Mouse (Mus musculus): ENCODE data around the gene Esr2. TPM values are rescaled to one million over a fixed set of nuclear protein-coding genes. Genes with fewer than 3 reads are reported as not detected.
"Not testable (repeated sequence)": the region's sequence is repeated elsewhere in the genome, so short reads cannot be mapped to it uniquely, and the experiment has no call there.

The Esr2 gene
- polyA plus RNA-seq (2015; fragmentation: Nextera tagmentation; extraction: Ambion mirVana), result 0.30 and 0.34 TPM in 2 replicates

DNA sequence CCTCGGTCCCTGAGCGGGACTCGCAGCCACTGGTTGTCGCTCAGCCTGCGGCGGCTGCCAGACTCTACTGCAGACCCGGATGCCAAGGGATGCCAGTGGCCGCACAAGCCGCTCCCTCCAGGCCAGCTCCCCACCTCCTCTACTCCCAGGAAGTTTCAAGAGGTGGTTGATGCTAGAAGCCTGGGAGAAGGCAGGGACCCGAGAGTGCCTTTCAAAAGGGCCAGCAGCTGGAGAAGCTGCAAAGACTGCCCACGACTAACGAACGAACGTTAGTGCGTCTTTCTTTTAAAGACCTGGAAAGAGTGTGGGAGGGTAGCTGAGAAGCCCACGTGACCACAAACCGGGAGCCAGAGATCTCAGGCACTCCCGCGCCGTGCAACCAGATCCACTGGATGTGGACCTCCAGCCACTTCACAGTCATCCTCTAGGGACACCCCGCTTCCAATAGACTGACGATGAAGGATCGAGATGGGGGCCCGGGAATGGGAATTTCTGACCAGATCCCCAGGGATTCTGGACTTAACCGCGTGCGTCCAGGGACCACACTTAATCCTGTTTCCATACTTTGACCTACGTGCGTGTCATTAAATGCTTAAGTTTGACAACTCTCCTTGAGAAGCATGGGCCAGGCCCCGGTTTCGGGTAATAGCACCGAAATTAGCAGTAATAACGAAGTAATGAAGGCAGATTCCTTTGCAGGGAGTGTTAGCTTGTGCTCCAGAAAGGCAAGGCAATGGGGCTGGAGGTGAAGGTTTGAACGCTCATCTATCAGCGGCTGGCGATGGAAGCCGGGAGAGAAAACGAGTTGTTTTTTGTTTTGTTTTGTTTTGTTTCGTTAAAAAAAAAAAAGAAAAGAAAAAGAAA lies at the start of gene Esr2:
Gene Esr2, minus strand, starts transcription at position 260 of the 864 bp plus-strand sequence.
- Histone ChIP-seq H3K27ac (ENCODE audit: low read depth, low read length) (no peak within 1 kb of the TSS), H3K4me2 (ENCODE audit: low read length) (peak within 1 kb of the TSS; percentile 93), H3K4me1 (ENCODE audit: control insufficient read depth, insufficient read depth, low read depth, low read length) (peaks cover 8% of the 10 kb centered on the region; the same call in 1 of the 2 replicates), H3K4me3 (ENCODE audit: low read length) (peak within 1 kb of the TSS; percentile 52), H3K27me3 (replicated peaks; ENCODE audit: control insufficient read depth, insufficient read depth, low read length) (no peaks in the 10 kb centered on the region), H3K9ac (ENCODE audit: low read depth, low read length) (peak within 1 kb of the TSS; percentile 55), H3K36me3 (ENCODE audit: control insufficient read depth, insufficient read depth, low read length) (no peaks in the 10 kb centered on the region), H3K9me3 (ENCODE audit: control insufficient read depth, low read length) (no peaks in the 10 kb centered on the region)
- peak; percentile 80 for ATAC-seq
- under 1% methylated on average over 39 of the region's 39 CpGs for WGBS

DNA sequence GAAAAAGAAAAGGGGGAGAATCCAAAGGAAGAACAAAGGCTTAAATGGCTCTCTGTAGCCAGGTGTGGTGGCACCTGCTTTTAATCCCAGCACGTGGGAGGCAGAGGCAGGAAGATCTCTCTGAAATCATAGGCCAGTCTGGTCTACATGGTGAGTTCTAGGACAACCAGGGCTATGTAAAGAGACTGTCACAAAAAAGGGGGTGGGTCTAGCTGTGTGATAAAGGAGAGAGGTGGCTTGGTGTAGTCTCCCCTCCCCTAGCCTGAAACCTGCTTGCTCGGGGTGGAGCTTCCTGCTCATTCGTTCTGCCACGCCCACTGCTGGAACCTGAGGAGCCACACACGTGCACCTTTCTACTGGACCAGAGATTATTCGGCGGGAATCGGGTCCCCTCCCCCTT lies 45.0 kb upstream of the Esr2 start:
- H3K27ac ChIP-seq (ENCODE audit: low read depth, low read length); H3K9ac ChIP-seq (ENCODE audit: low read depth, low read length); H3K27me3 ChIP-seq (replicated peaks; ENCODE audit: control insufficient read depth, insufficient read depth, low read length); H3K4me2 ChIP-seq (ENCODE audit: low read length); H3K9me3 ChIP-seq (ENCODE audit: control insufficient read depth, low read length); H3K36me3 ChIP-seq (ENCODE audit: control insufficient read depth, insufficient read depth, low read length); H3K4me3 ChIP-seq (ENCODE audit: low read length); H3K4me1 ChIP-seq (ENCODE audit: control insufficient read depth, insufficient read depth, low read depth, low read length); ATAC-seq: not testable (repeated sequence)
- WGBS, result 66% methylated on average over 2 of the region's 8 CpGs

DNA sequence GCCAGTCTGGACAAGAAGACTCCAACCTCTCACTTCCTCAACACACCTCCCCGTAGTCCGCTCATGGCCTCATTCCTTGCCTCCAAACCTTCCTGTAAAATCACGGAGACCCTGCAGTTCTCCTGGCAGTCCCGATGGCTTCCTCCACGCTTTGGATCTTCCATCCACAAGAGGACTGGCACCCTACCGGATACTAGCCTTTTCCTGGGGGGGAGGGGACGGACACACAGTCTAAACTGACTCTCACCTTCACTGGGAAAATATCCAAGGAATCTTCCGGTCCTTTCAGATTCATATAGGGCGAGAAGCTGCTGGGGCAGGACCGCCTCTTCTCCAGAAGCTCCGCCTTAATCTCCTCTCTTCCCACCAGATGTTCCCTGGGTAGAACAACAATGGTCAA lies 39.7 kb upstream of the Esr2 start:
- H3K4me1 ChIP-seq (ENCODE audit: control insufficient read depth, insufficient read depth, low read depth, low read length), result no peaks in the 10 kb centered on the region
- no peak overlapping the region for H3K4me3 ChIP-seq (ENCODE audit: low read length)
- H3K9ac ChIP-seq (ENCODE audit: low read depth, low read length), result no peak overlapping the region
- no peaks in the 10 kb centered on the region for H3K27me3 ChIP-seq (replicated peaks; ENCODE audit: control insufficient read depth, insufficient read depth, low read length)
- H3K27ac ChIP-seq (ENCODE audit: low read depth, low read length), result no peak overlapping the region
- no peaks in the 10 kb centered on the region for H3K9me3 ChIP-seq (ENCODE audit: control insufficient read depth, low read length)
- H3K36me3 ChIP-seq (ENCODE audit: control insufficient read depth, insufficient read depth, low read length), result no peaks in the 10 kb centered on the region
- no peak overlapping the region for H3K4me2 ChIP-seq (ENCODE audit: low read length)
- no peak for ATAC-seq
- WGBS, result 73% methylated on average over 11 of the region's 11 CpGs

DNA sequence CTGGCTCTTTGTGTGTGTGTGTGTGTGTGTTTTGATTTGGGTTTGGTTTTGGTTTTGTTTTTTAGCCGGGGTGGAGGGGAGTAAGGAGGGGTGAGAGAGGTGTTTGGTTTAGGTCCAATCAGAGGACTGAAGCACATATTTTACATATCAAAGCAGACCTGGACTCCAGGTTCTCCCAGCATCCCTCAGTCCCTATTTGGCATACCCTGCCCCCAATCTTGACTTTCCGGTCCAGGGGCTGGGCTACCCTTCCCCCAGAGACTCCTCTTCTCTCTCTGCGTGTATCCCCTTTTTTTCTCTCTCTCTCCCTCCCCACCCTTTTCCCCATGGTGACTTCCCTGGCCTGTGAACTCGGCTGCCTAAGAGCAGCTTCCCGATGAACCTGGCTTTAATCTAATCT lies 38.1 kb upstream of the Esr2 start:
- Histone ChIP-seq H3K27me3 (replicated peaks; ENCODE audit: control insufficient read depth, insufficient read depth, low read length) (no peaks in the 10 kb centered on the region), H3K27ac (ENCODE audit: low read depth, low read length) (no peak overlapping the region), H3K36me3 (ENCODE audit: control insufficient read depth, insufficient read depth, low read length) (no peaks in the 10 kb centered on the region), H3K4me1 (ENCODE audit: control insufficient read depth, insufficient read depth, low read depth, low read length) (no peaks in the 10 kb centered on the region), H3K9ac (ENCODE audit: low read depth, low read length) (no peak overlapping the region), H3K9me3 (ENCODE audit: control insufficient read depth, low read length) (no peaks in the 10 kb centered on the region), H3K4me2 (ENCODE audit: low read length) (no peak overlapping the region), H3K4me3 (ENCODE audit: low read length) (no peak overlapping the region)
- 27% methylated on average over 5 of the region's 5 CpGs for WGBS
- no peak for ATAC-seq

DNA sequence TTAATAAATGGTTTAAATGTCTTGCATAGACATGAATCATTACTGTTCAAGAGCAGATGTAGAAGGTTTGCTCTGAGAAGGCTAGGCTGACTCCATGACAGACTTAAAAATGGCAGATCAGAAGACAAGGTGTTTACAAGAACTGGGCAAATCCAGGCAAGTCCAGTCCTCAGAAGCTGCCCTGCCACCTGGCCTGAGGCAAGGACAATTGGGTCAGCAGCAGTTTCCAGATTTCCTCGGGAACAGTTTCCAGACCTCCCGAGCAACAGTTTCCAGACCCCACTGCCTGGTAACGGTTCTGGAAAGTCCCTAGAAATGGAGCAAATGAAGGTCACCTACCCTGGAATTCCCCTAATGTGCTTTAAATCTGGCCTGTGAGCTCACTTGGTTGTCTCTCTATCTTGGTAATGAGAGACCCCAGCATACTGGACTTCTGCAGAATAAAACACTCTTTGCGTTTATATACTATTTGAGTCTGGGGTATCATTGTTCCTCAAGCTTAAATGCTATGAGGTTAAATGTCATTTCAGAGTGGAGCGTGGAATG lies 32.4 kb upstream of the Esr2 start:
- Histone ChIP-seq H3K27me3 (replicated peaks; ENCODE audit: control insufficient read depth, insufficient read depth, low read length) (no peaks in the 10 kb centered on the region), H3K9ac (ENCODE audit: low read depth, low read length) (no peak overlapping the region), H3K9me3 (ENCODE audit: control insufficient read depth, low read length) (no peaks in the 10 kb centered on the region), H3K36me3 (ENCODE audit: control insufficient read depth, insufficient read depth, low read length) (no peaks in the 10 kb centered on the region), H3K27ac (ENCODE audit: low read depth, low read length) (no peak overlapping the region), H3K4me1 (ENCODE audit: control insufficient read depth, insufficient read depth, low read depth, low read length) (no peaks in the 10 kb centered on the region), H3K4me2 (ENCODE audit: low read length) (no peak overlapping the region), H3K4me3 (ENCODE audit: low read length) (no peak overlapping the region)
- no peak for ATAC-seq
- 94% methylated on average over 5 of the region's 5 CpGs for WGBS

DNA sequence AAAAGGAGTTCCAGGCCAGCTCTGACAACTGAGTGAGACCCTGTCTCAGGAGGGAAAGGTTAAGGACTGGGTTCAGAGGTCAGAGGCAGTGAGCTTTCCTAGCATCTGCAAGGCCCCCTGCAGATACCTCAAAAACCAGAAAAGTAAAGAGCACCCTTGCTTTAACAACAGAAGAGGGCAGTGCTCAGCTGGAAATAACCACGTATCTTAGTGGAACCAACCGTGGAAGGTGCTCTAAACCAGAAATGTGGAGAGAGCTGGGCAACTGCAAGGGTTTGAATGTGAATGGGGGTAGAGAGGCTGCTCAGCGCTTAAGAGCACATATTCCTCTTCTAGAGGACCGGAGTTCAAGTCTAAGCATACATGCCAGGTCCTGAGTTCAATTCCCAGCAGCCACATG lies 23.3 kb upstream of the Esr2 start:
- WGBS, result 71% methylated on average over 4 of the region's 4 CpGs
- ATAC-seq, result no peak
- Histone ChIP-seq H3K9me3 (ENCODE audit: control insufficient read depth, low read length) (no peaks in the 10 kb centered on the region), H3K27me3 (replicated peaks; ENCODE audit: control insufficient read depth, insufficient read depth, low read length) (no peaks in the 10 kb centered on the region), H3K4me1 (ENCODE audit: control insufficient read depth, insufficient read depth, low read depth, low read length) (peaks cover 2% of the 10 kb centered on the region), H3K4me2 (ENCODE audit: low read length) (no peak overlapping the region), H3K36me3 (ENCODE audit: control insufficient read depth, insufficient read depth, low read length) (no peaks in the 10 kb centered on the region), H3K4me3 (ENCODE audit: low read length) (no peak overlapping the region), H3K9ac (ENCODE audit: low read depth, low read length) (no peak overlapping the region), H3K27ac (ENCODE audit: low read depth, low read length) (no peak overlapping the region)

DNA sequence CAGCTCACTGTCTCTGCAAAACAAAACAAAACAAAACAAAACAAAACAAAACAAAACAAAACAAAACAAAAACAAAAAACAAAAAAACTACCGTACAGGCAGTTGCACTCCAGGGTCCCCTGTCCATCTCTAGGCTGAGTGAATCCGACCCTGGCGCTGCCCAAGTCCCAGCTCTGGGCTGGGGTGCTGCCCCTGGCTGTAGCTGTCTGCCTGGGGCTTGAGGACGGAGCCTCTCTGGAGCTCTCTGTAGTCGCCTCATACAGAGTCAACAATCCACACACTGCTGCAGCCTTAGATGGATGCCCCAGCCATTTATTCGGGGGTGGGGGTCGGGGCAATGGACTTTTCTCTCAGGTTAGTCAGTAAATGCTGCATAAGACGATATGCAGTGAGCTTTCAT lies 20.0 kb upstream of the Esr2 start:
- Histone ChIP-seq H3K27me3 (replicated peaks; ENCODE audit: control insufficient read depth, insufficient read depth, low read length) (no peaks in the 10 kb centered on the region), H3K4me1 (ENCODE audit: control insufficient read depth, insufficient read depth, low read depth, low read length) (peaks cover 2% of the 10 kb centered on the region), H3K9me3 (ENCODE audit: control insufficient read depth, low read length) (no peaks in the 10 kb centered on the region), H3K36me3 (ENCODE audit: control insufficient read depth, insufficient read depth, low read length) (no peaks in the 10 kb centered on the region), H3K9ac (ENCODE audit: low read depth, low read length) (peak overlapping the region; percentile 55), H3K27ac (ENCODE audit: low read depth, low read length) (no peak overlapping the region), H3K4me3 (ENCODE audit: low read length) (peak overlapping the region; percentile 11), H3K4me2 (ENCODE audit: low read length) (peak overlapping the region; percentile 89)
- 34% methylated on average over 8 of the region's 8 CpGs for WGBS
- peak; percentile 48; the same call in 1 of the 2 replicates for ATAC-seq

DNA sequence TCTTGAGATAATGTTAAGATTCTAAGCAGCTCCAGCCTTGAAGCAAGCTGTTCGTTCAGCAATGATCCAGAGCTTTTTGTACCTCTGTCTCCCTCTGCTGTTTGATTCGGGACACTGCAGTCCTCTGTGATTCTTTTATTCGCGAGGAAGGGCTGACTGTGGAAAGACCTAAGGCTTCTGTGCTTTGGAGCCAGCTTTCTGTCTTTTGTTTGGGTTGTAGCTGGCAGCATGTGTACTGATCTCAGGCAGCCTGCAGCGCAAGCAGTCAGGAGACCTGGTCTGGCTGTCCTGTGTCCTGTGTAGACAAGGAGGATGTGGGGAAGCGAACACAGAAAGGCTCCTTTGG lies 19.6 kb upstream of the Esr2 start:
- Histone ChIP-seq H3K27me3 (replicated peaks; ENCODE audit: control insufficient read depth, insufficient read depth, low read length) (no peaks in the 10 kb centered on the region), H3K9me3 (ENCODE audit: control insufficient read depth, low read length) (no peaks in the 10 kb centered on the region), H3K36me3 (ENCODE audit: control insufficient read depth, insufficient read depth, low read length) (no peaks in the 10 kb centered on the region), H3K27ac (ENCODE audit: low read depth, low read length) (no peak overlapping the region), H3K4me3 (ENCODE audit: low read length) (peak overlapping the region; percentile 40), H3K4me1 (ENCODE audit: control insufficient read depth, insufficient read depth, low read depth, low read length) (peaks cover 2% of the 10 kb centered on the region), H3K9ac (ENCODE audit: low read depth, low read length) (peak overlapping the region; percentile 55), H3K4me2 (ENCODE audit: low read length) (peak overlapping the region; percentile 89)
- ATAC-seq, result peak; percentile 86
- 5% methylated on average over 6 of the region's 6 CpGs for WGBS

DNA sequence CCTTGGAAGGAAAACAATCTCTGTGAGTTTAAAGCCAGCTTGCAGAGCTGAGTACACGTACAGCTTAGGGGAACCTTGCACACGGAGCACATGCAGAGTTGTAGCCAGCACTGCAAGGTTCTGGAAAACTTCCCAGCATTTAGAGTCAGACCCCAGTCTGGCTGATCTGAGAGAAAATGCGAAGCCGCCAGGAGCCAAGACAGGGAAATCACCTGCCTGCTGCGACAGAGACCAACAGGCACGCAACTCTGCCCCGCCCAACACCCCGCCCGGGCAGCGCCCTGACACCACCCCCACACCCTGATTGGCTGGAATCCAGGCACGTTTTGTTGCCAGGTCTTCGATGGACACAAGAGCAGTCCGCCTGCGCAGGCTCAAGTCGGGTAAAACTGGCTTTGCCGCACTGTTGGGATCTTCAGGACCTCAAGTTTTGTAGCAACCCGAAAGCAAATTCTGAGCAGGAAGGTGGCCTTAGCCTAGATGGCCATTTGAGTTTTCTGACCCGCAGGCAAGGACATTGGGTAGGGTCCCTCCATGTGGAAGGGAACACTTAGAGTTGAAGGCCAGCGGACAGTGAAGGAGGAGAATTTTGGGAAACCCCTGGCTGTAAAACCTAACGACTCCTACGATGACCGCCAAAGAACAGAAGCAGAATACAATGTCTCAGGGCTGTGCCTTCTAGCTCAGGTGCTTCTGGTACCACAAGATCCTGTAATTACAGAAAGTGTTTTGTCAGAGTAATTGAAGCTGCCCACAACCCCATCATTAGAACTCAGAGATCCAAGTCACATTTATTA lies 19.1 kb upstream of the Esr2 start:
- H3K9ac ChIP-seq (ENCODE audit: low read depth, low read length), result peak overlapping the region; percentile 11
- H3K36me3 ChIP-seq (ENCODE audit: control insufficient read depth, insufficient read depth, low read length), result no peaks in the 10 kb centered on the region
- WGBS, result 1% methylated on average over 22 of the region's 22 CpGs
- peak overlapping the region; percentile 41; the same call in 1 of the 2 replicates for H3K27ac ChIP-seq (ENCODE audit: low read depth, low read length)
- no peaks in the 10 kb centered on the region for H3K9me3 ChIP-seq (ENCODE audit: control insufficient read depth, low read length)
- peaks cover 2% of the 10 kb centered on the region for H3K4me1 ChIP-seq (ENCODE audit: control insufficient read depth, insufficient read depth, low read depth, low read length)
- no peaks in the 10 kb centered on the region for H3K27me3 ChIP-seq (replicated peaks; ENCODE audit: control insufficient read depth, insufficient read depth, low read length)
- H3K4me2 ChIP-seq (ENCODE audit: low read length), result peak overlapping the region; percentile 89
- H3K4me3 ChIP-seq (ENCODE audit: low read length), result peak overlapping the region; percentile 40
- peak; percentile 81 for ATAC-seq
